ENCODE assay signal across 25 mouse cellular contexts in the genomic region with DNA sequence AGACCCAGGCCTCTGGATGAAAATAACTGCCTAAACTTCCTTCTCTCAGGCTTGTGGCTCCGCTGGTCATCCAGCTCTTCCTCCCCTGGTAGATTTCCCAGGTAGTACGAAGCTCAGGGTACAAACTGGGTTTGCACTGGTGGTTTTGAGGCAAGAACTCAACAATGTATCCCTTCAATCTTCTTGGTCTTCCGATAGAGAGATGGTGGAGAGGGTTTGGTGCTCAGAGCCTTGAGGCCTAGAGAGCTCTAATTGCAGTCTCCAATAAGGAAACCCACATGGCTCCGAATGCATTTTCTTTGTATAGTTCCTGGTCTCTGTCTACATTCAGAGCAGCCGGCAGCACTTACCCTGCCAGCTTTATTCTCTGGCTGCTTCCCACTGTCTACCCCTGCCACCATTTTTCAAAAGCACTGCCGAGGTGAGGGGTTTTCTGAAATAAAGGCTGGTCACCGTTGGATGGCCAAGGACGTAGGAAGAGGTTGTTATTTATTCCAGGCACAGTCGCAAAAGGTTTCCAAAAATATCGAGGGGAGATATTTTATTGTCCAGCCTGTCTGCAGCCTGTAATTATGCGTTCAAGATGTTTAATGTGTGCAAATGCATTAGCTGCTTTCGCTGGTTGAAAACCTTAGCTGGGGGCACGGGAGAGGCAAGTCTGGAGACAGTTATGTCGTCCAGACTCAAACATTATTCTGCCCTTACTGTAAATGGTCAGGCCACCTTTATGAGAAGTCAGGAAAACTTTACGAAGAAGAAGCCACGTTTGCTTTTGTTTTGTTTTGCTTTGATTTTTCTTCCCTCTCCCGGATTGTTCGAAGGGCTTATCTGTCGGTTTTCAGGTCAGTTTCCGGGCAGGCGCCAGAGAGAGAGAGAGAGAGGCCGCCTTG. TPM values are rescaled to one million over a fixed set of nuclear protein-coding genes. Genes with fewer than 3 reads are reported as not detected.
A peak's percentile ranks its signal among the peaks of the same experiment; 100 is the strongest.
DNase-seq lines count a peak whose midpoint lies in the region; ATAC-seq lines count a peak whose summit lies in the region.
"Had no signal": no experiment of that assay in that cellular context is flagged by ENCODE, and none has a peak within 500 bp of the region (broad histone marks: within the 10 kb centered on the region; RNA-seq: fewer than 3 reads in every experiment).

No protein-coding gene starts in this region.

- no peak for DNase-seq in heart, postnatal 4 days
- DNase-seq in midbrain, embryonic 11.5 days (ENCODE audit: low spot score, missing footprints): peak; percentile 95
- peak; percentile 46 for DNase-seq in limb, embryonic 10.5 days (ENCODE audit: low spot score)
- DNase-seq in left cerebral cortex, adult 9 months (ENCODE audit: low spot score in 2 of 2): no peak
- DNase-seq in forebrain, embryonic 14.5 days (ENCODE audit: low spot score): no peak
- DNase-seq: cerebellum, adult 8-10 months; gastrocnemius, postnatal 36 days; kidney, adult 2 months; kidney, postnatal 36 days; lung, embryonic 14.5 days; spleen, adult 18-20 months; thymus, adult 18-20 months had no signal

- H3K9me3 ChIP-seq in heart, embryonic 14.5 days (ENCODE audit: control insufficient read depth, low read length): no peaks in the 10 kb centered on the region
- H3K9me3 ChIP-seq in midbrain, embryonic 11.5 days (ENCODE audit: control insufficient read depth, low read length): no peaks in the 10 kb centered on the region
- no peaks in the 10 kb centered on the region for H3K9me3 ChIP-seq in midbrain, embryonic 15.5 days
- no peaks in the 10 kb centered on the region for H3K9me3 ChIP-seq in limb, embryonic 10.5 days (replicated peaks)
- no peaks in the 10 kb centered on the region for H3K9me3 ChIP-seq in forebrain, embryonic 14.5 days (replicated peaks; ENCODE audit: control insufficient read depth, low read length)
- H3K9me3 ChIP-seq: forebrain, embryonic 13.5 days; G1E; hindbrain, embryonic 13.5 days; liver, embryonic 12.5 days; midbrain, embryonic 13.5 days had no signal

- H3K4me3 ChIP-seq in heart, embryonic 14.5 days (ENCODE audit: control insufficient read depth in 1 of 2, insufficient read depth in 1 of 2, low read depth in 1 of 2, low read length in 2 of 2): no peak overlapping the region
- no peak overlapping the region for H3K4me3 ChIP-seq in midbrain, embryonic 11.5 days (ENCODE audit: low read depth, low read length)
- H3K4me3 ChIP-seq in midbrain, embryonic 15.5 days: no peak overlapping the region
- H3K4me3 ChIP-seq in limb, embryonic 10.5 days: peak overlapping the region; percentile 25; the same call in 1 of the 2 replicates
- no peak overlapping the region for H3K4me3 ChIP-seq in forebrain, embryonic 14.5 days (ENCODE audit: low read depth, low read length)
- H3K4me3 ChIP-seq: forebrain, embryonic 13.5 days; hindbrain, embryonic 13.5 days; liver, embryonic 12.5 days; midbrain, embryonic 13.5 days had no signal

- peaks cover 98% of the 10 kb centered on the region for H3K27me3 ChIP-seq in heart, embryonic 14.5 days (ENCODE audit: control insufficient read depth, insufficient read depth, low read length)
- H3K27me3 ChIP-seq in midbrain, embryonic 11.5 days (ENCODE audit: control insufficient read depth, insufficient read depth, low read length): peaks cover 98% of the 10 kb centered on the region
- peaks cover 98% of the 10 kb centered on the region for H3K27me3 ChIP-seq in midbrain, embryonic 15.5 days (replicated peaks)
- H3K27me3 ChIP-seq in limb, embryonic 10.5 days (ENCODE audit: low read depth, poor library complexity, severe bottlenecking): peaks cover 99% of the 10 kb centered on the region
- peaks cover 98% of the 10 kb centered on the region for H3K27me3 ChIP-seq in forebrain, embryonic 14.5 days (replicated peaks; ENCODE audit: control insufficient read depth, insufficient read depth, low read length)

- peaks cover 0 to 3% of the 10 kb centered on the region in 2 experiments; a peak in 1 of 4 replicates for H3K4me1 ChIP-seq in heart, embryonic 14.5 days (ENCODE audit: control insufficient read depth in 2 of 2, insufficient read depth in 2 of 2, low read length in 2 of 2)
- no peaks in the 10 kb centered on the region for H3K4me1 ChIP-seq in midbrain, embryonic 11.5 days (ENCODE audit: control insufficient read depth, insufficient read depth, low read length)
- no peaks in the 10 kb centered on the region for H3K4me1 ChIP-seq in midbrain, embryonic 15.5 days
- H3K4me1 ChIP-seq in limb, embryonic 10.5 days: peaks cover 68% of the 10 kb centered on the region
- H3K4me1 ChIP-seq in forebrain, embryonic 14.5 days (ENCODE audit: control insufficient read depth, insufficient read depth, low read length): no peaks in the 10 kb centered on the region
- H3K4me1 ChIP-seq: forebrain, embryonic 13.5 days; hindbrain, embryonic 13.5 days; liver, embryonic 12.5 days; midbrain, embryonic 13.5 days had no signal

- H3K36me3 ChIP-seq in heart, embryonic 14.5 days (ENCODE audit: control insufficient read depth, insufficient read depth, low read length): no peaks in the 10 kb centered on the region
- H3K36me3 ChIP-seq in midbrain, embryonic 11.5 days (ENCODE audit: control insufficient read depth, insufficient read depth, low read length): no peaks in the 10 kb centered on the region
- H3K36me3 ChIP-seq in midbrain, embryonic 15.5 days (replicated peaks): no peaks in the 10 kb centered on the region
- no peaks in the 10 kb centered on the region for H3K36me3 ChIP-seq in limb, embryonic 10.5 days
- H3K36me3 ChIP-seq in forebrain, embryonic 14.5 days (ENCODE audit: control insufficient read depth, insufficient read depth, low read length): no peaks in the 10 kb centered on the region
- H3K36me3 ChIP-seq: G1E; hindbrain, embryonic 13.5 days; liver, embryonic 12.5 days; midbrain, embryonic 13.5 days had no signal

- H3K27ac ChIP-seq in heart, embryonic 14.5 days (replicated peaks in 1 of 2; ENCODE audit: control insufficient read depth in 1 of 2, insufficient read depth in 1 of 2, low read depth in 2 of 2, low read length in 2 of 2): no peak overlapping the region
- no peak overlapping the region for H3K27ac ChIP-seq in midbrain, embryonic 11.5 days (ENCODE audit: low read depth, low read length)
- H3K27ac ChIP-seq in midbrain, embryonic 15.5 days: no peak overlapping the region
- H3K27ac ChIP-seq in limb, embryonic 10.5 days: peak overlapping the region; percentile 72
- no peak overlapping the region for H3K27ac ChIP-seq in forebrain, embryonic 14.5 days (ENCODE audit: low read depth, low read length)
- H3K27ac ChIP-seq: forebrain, embryonic 13.5 days; hindbrain, embryonic 13.5 days; liver, embryonic 12.5 days; macrophage; midbrain, embryonic 13.5 days had no signal

- H3K4me2 ChIP-seq in heart, embryonic 14.5 days (ENCODE audit: low read length): 0 out of 2 replicates have a peak overlapping the region, but pooled peaks have one; percentile 1
- no peak overlapping the region for H3K4me2 ChIP-seq in midbrain, embryonic 11.5 days
- H3K4me2 ChIP-seq in midbrain, embryonic 15.5 days: no peak overlapping the region
- no peak overlapping the region for H3K4me2 ChIP-seq in forebrain, embryonic 14.5 days (ENCODE audit: low read length)
- H3K4me2 ChIP-seq: forebrain, embryonic 13.5 days; hindbrain, embryonic 13.5 days; liver, embryonic 12.5 days; lung, embryonic 14.5 days; midbrain, embryonic 13.5 days had no signal

- no peak overlapping the region for H3K9ac ChIP-seq in heart, embryonic 14.5 days (ENCODE audit: low read length)
- H3K9ac ChIP-seq in midbrain, embryonic 11.5 days (ENCODE audit: low read length): no peak overlapping the region
- H3K9ac ChIP-seq in midbrain, embryonic 15.5 days: no peak overlapping the region
- H3K9ac ChIP-seq in forebrain, embryonic 14.5 days (ENCODE audit: low read length): no peak overlapping the region
- H3K9ac ChIP-seq: forebrain, embryonic 13.5 days; hindbrain, embryonic 13.5 days; liver, embryonic 12.5 days; lung, embryonic 14.5 days; midbrain, embryonic 13.5 days had no signal

- WGBS in heart, embryonic 14.5 days: 12% methylated on average over 22 of the region's 22 CpGs
- 2% methylated on average over 22 of the region's 22 CpGs for WGBS in midbrain, embryonic 11.5 days
- 4% methylated on average over 20 of the region's 22 CpGs for WGBS in midbrain, embryonic 15.5 days
- WGBS in limb, embryonic 10.5 days: 5% methylated on average over 22 of the region's 22 CpGs
- 3% methylated on average over 21 of the region's 22 CpGs for WGBS in forebrain, embryonic 14.5 days

- no peak for ATAC-seq in heart, embryonic 14.5 days (ENCODE audit: insufficient number of reproducible peaks, insufficient read depth, low FRiP score, low read depth)
- ATAC-seq in midbrain, embryonic 11.5 days (ENCODE audit: low FRiP score): no peak
- ATAC-seq in midbrain, embryonic 15.5 days (replicated peaks): no peak
- no peak for ATAC-seq in forebrain, embryonic 14.5 days
- ATAC-seq: forebrain, embryonic 13.5 days; liver, embryonic 12.5 days; midbrain, embryonic 13.5 days had no signal

RNA-seq across cellular contexts. Expression of a gene that starts 12.3 kb away (rescaled TPM):
- not detected in 2 replicates for polyA plus RNA-seq in heart, embryonic 14.5 days (2014; fragmentation: Nextera tagmentation; extraction: Ambion mirVana)
- not detected for total RNA-seq in heart, postnatal 4 days (2021)
- not detected in 2 replicates for polyA plus RNA-seq in midbrain, embryonic 11.5 days (2014; fragmentation: Nextera tagmentation; extraction: Ambion mirVana)
- polyA plus RNA-seq in midbrain, embryonic 15.5 days (2015; fragmentation: Nextera tagmentation; extraction: Ambion mirVana): not detected in 2 replicates
- 2.7 and 11.1 TPM in 2 replicates for polyA plus RNA-seq in limb, embryonic 10.5 days (2016; fragmentation: Nextera tagmentation; extraction: Ambion mirVana)
- not detected in 2 replicates for polyA plus RNA-seq in forebrain, embryonic 14.5 days (2014; fragmentation: Nextera tagmentation; extraction: Ambion mirVana)
- total RNA-seq: adrenal gland, postnatal 4 days; common myeloid progenitor, adult 5-6 weeks; G1E; layer of hippocampus, postnatal 10 days; left cerebral cortex, postnatal 10 days had no signal
- polyA plus RNA-seq: forebrain, embryonic 13.5 days; G1E; hindbrain, embryonic 13.5 days; kidney, adult 2 months; liver, embryonic 12.5 days; lung, embryonic 14.5 days; macrophage; midbrain, embryonic 13.5 days; stomach, embryonic 14.5 days had no signal

RNA-seq across cellular contexts. Expression of a gene that starts 27.4 kb away (rescaled TPM):
- not detected in 2 replicates for polyA plus RNA-seq in heart, embryonic 14.5 days (2014; fragmentation: Nextera tagmentation; extraction: Ambion mirVana)
- not detected for total RNA-seq in heart, postnatal 4 days (2021)
- not detected in 2 replicates for polyA plus RNA-seq in midbrain, embryonic 11.5 days (2014; fragmentation: Nextera tagmentation; extraction: Ambion mirVana)
- 0.13 TPM in 1 of 2 replicates, not detected in the other for polyA plus RNA-seq in midbrain, embryonic 15.5 days (2015; fragmentation: Nextera tagmentation; extraction: Ambion mirVana)
- polyA plus RNA-seq in limb, embryonic 10.5 days (2016; fragmentation: Nextera tagmentation; extraction: Ambion mirVana): 71.6 and 74.9 TPM in 2 replicates
- not detected in 2 replicates for polyA plus RNA-seq in forebrain, embryonic 14.5 days (2014; fragmentation: Nextera tagmentation; extraction: Ambion mirVana)
- total RNA-seq: common myeloid progenitor, adult 5-6 weeks; G1E; layer of hippocampus, postnatal 10 days; left cerebral cortex, postnatal 10 days had no signal
- polyA plus RNA-seq: G1E; hindbrain, embryonic 13.5 days; liver, embryonic 12.5 days; lung, embryonic 14.5 days; macrophage; midbrain, embryonic 13.5 days; stomach, embryonic 14.5 days had no signal

RNA-seq across cellular contexts. Expression of a gene that starts 32.4 kb away (rescaled TPM):
- 0.11 and 0.12 TPM in 2 replicates for polyA plus RNA-seq in heart, embryonic 14.5 days (2014; fragmentation: Nextera tagmentation; extraction: Ambion mirVana)
- not detected for total RNA-seq in heart, postnatal 4 days (2021)
- polyA plus RNA-seq in midbrain, embryonic 11.5 days (2014; fragmentation: Nextera tagmentation; extraction: Ambion mirVana): not detected in 2 replicates
- 0.15 TPM in 1 of 2 replicates, not detected in the other for polyA plus RNA-seq in midbrain, embryonic 15.5 days (2015; fragmentation: Nextera tagmentation; extraction: Ambion mirVana)
- polyA plus RNA-seq in limb, embryonic 10.5 days (2016; fragmentation: Nextera tagmentation; extraction: Ambion mirVana): 175 and 195 TPM in 2 replicates
- not detected in 2 replicates for polyA plus RNA-seq in forebrain, embryonic 14.5 days (2014; fragmentation: Nextera tagmentation; extraction: Ambion mirVana)
- total RNA-seq: layer of hippocampus, postnatal 10 days; left cerebral cortex, postnatal 10 days had no signal
- polyA plus RNA-seq: G1E; lung, embryonic 14.5 days; macrophage; midbrain, embryonic 13.5 days; stomach, embryonic 14.5 days had no signal

RNA-seq across cellular contexts. Expression of a gene that starts 40.3 kb away (rescaled TPM):
- not detected in 2 replicates for polyA plus RNA-seq in heart, embryonic 14.5 days (2014; fragmentation: Nextera tagmentation; extraction: Ambion mirVana)
- not detected for total RNA-seq in heart, postnatal 4 days (2021)
- 0.23 and 0.30 TPM in 2 replicates for polyA plus RNA-seq in midbrain, embryonic 11.5 days (2014; fragmentation: Nextera tagmentation; extraction: Ambion mirVana)
- polyA plus RNA-seq in midbrain, embryonic 15.5 days (2015; fragmentation: Nextera tagmentation; extraction: Ambion mirVana): 0.97 and 1.6 TPM in 2 replicates
- 1.4 and 3.7 TPM in 2 replicates for polyA plus RNA-seq in limb, embryonic 10.5 days (2016; fragmentation: Nextera tagmentation; extraction: Ambion mirVana)
- polyA plus RNA-seq in forebrain, embryonic 14.5 days (2014; fragmentation: Nextera tagmentation; extraction: Ambion mirVana): not detected in 2 replicates
- total RNA-seq: adrenal gland, postnatal 4 days; common myeloid progenitor, adult 5-6 weeks; G1E; gastrocnemius, postnatal 36 days; layer of hippocampus, postnatal 10 days; left cerebral cortex, postnatal 10 days had no signal
- polyA plus RNA-seq: forebrain, embryonic 13.5 days; G1E; kidney, adult 2 months; lung, embryonic 14.5 days; macrophage had no signal

RNA-seq across cellular contexts. Expression of a gene that starts 42.1 kb away (rescaled TPM):
- 0.11 and 0.26 TPM in 2 replicates for polyA plus RNA-seq in heart, embryonic 14.5 days (2014; fragmentation: Nextera tagmentation; extraction: Ambion mirVana)
- total RNA-seq in heart, postnatal 4 days (2021): not detected
- not detected in 2 replicates for polyA plus RNA-seq in midbrain, embryonic 11.5 days (2014; fragmentation: Nextera tagmentation; extraction: Ambion mirVana)
- not detected in 2 replicates for polyA plus RNA-seq in midbrain, embryonic 15.5 days (2015; fragmentation: Nextera tagmentation; extraction: Ambion mirVana)
- 95.7 and 123 TPM in 2 replicates for polyA plus RNA-seq in limb, embryonic 10.5 days (2016; fragmentation: Nextera tagmentation; extraction: Ambion mirVana)
- polyA plus RNA-seq in forebrain, embryonic 14.5 days (2014; fragmentation: Nextera tagmentation; extraction: Ambion mirVana): not detected in 2 replicates
- total RNA-seq: layer of hippocampus, postnatal 10 days; left cerebral cortex, postnatal 10 days had no signal
- polyA plus RNA-seq: forebrain, embryonic 13.5 days; G1E; lung, embryonic 14.5 days; midbrain, embryonic 13.5 days had no signal

Comparison
In these comparisons a context has a peak if more than half of its experiments do, and no peak if none do; other contexts are left out.
1. DNase-seq: peak in midbrain, embryonic 11.5 days (single experiment) and limb, embryonic 10.5 days (single experiment); none in heart, postnatal 4 days (single experiment), left cerebral cortex, adult 9 months (0 of 2) and forebrain, embryonic 14.5 days (single experiment).
2. RNA of a gene that starts 27.4 kb away (polyA plus RNA-seq): 71.6 to 74.9 TPM in limb, embryonic 10.5 days; 0.13 TPM in midbrain, embryonic 15.5 days, not detected in heart, embryonic 14.5 days, not detected in midbrain, embryonic 11.5 days and not detected in forebrain, embryonic 14.5 days; every median in the first group is over 10 times any median in the second.
3. RNA of a gene that starts 32.4 kb away (polyA plus RNA-seq): 175 to 195 TPM in limb, embryonic 10.5 days; 0.15 TPM in midbrain, embryonic 15.5 days, 0.11 to 0.12 TPM in heart, embryonic 14.5 days, not detected in midbrain, embryonic 11.5 days and not detected in forebrain, embryonic 14.5 days; every median in the first group is over 100 times any median in the second.